Mouse (Mus musculus): Measurements from ENCODE around the gene Akr1d1. TPM values are rescaled to one million over a fixed set of nuclear protein-coding genes. Genes with fewer than 3 reads are reported as not detected.

Akr1d1 gene
- polyA plus RNA-seq, 1 experiment from 2014 or later = not detected

DNA sequence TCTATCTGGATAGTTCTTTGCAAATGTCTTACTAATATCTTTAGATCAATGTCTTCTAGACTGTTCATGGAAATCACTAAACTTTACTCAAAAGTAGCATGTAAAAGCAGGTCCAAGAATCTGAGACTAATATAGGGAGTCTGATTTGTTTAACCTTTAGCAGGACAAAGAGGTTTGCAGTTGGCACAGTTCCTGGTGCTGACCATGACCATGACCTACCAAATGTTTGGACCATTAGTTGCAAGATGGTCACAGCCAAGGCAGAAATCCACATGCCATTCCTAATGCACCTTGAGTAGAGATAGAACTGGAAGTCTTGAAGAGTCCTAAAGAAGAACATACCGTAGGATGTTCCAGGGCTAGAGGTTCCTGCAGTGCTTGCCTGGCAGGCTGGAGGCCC lies 37.4 kb downstream of the Akr1d1 start:
- no peak overlapping the region for H3K4me3 ChIP-seq (ENCODE audit: control insufficient read depth in 1 of 2, insufficient read depth in 1 of 2, low read depth in 1 of 2, low read length in 2 of 2)
- no peak for ATAC-seq (ENCODE audit: insufficient number of reproducible peaks, insufficient read depth, low FRiP score, low read depth)
- WGBS = 77% methylated on average over 1 of the region's 1 CpGs

GRCm38 (mm10) chr6:37571939-37572338 lies 42.0 kb downstream of the Akr1d1 start:
- H3K4me2 ChIP-seq (ENCODE audit: low read length) = no peak overlapping the region
- no peak overlapping the region for H3K4me3 ChIP-seq (ENCODE audit: control insufficient read depth in 1 of 2, insufficient read depth in 1 of 2, low read depth in 1 of 2, low read length in 2 of 2)
- no peak overlapping the region for H3K27ac ChIP-seq (replicated peaks in 1 of 2; ENCODE audit: control insufficient read depth in 1 of 2, insufficient read depth in 1 of 2, low read depth in 2 of 2, low read length in 2 of 2)
- 71% methylated on average over 1 of the region's 1 CpGs for WGBS
- H3K9me3 ChIP-seq (ENCODE audit: control insufficient read depth, low read length) = no peaks in the 10 kb centered on the region
- no peak for ATAC-seq (ENCODE audit: insufficient number of reproducible peaks, insufficient read depth, low FRiP score, low read depth)
- no peaks in the 10 kb centered on the region for H3K4me1 ChIP-seq (ENCODE audit: control insufficient read depth in 2 of 2, insufficient read depth in 2 of 2, low read length in 2 of 2)
- no peaks in the 10 kb centered on the region for H3K36me3 ChIP-seq (ENCODE audit: control insufficient read depth, insufficient read depth, low read length)
- no peaks in the 10 kb centered on the region for H3K27me3 ChIP-seq (ENCODE audit: control insufficient read depth, insufficient read depth, low read length)
- H3K9ac ChIP-seq (ENCODE audit: low read length) = no peak overlapping the region

More for the DNA sequence above, 37.4 kb downstream of the Akr1d1 start:
- Histone ChIP-seq H3K27me3 (ENCODE audit: control insufficient read depth, insufficient read depth, low read length) (no peaks in the 10 kb centered on the region), H3K27ac (replicated peaks in 1 of 2; ENCODE audit: control insufficient read depth in 1 of 2, insufficient read depth in 1 of 2, low read depth in 2 of 2, low read length in 2 of 2) (no peak overlapping the region), H3K9ac (ENCODE audit: low read length) (no peak overlapping the region), H3K4me1 (ENCODE audit: control insufficient read depth in 2 of 2, insufficient read depth in 2 of 2, low read length in 2 of 2) (no peaks in the 10 kb centered on the region), H3K36me3 (ENCODE audit: control insufficient read depth, insufficient read depth, low read length) (no peaks in the 10 kb centered on the region), H3K4me2 (ENCODE audit: low read length) (no peak overlapping the region), H3K9me3 (ENCODE audit: control insufficient read depth, low read length) (no peaks in the 10 kb centered on the region)

- H3K36me3 ChIP-seq (ENCODE audit: control insufficient read depth, insufficient read depth, low read length) = no peaks in the 10 kb centered on the region
- no peaks in the 10 kb centered on the region for H3K27me3 ChIP-seq (ENCODE audit: control insufficient read depth, insufficient read depth, low read length)
- H3K27ac ChIP-seq (replicated peaks in 1 of 2; ENCODE audit: control insufficient read depth in 1 of 2, insufficient read depth in 1 of 2, low read depth in 2 of 2, low read length in 2 of 2) = no peak overlapping the region
- no peak overlapping the region for H3K4me3 ChIP-seq (ENCODE audit: control insufficient read depth in 1 of 2, insufficient read depth in 1 of 2, low read depth in 1 of 2, low read length in 2 of 2)
- H3K4me1 ChIP-seq (ENCODE audit: control insufficient read depth in 2 of 2, insufficient read depth in 2 of 2, low read length in 2 of 2) = no peaks in the 10 kb centered on the region
- no peak for ATAC-seq (ENCODE audit: insufficient number of reproducible peaks, insufficient read depth, low FRiP score, low read depth)
- H3K9ac ChIP-seq (ENCODE audit: low read length) = no peak overlapping the region
- no peak overlapping the region for H3K4me2 ChIP-seq (ENCODE audit: low read length)
- WGBS = 56% methylated on average over 2 of the region's 2 CpGs
- no peaks in the 10 kb centered on the region for H3K9me3 ChIP-seq (ENCODE audit: control insufficient read depth, low read length)
These were observed 43.0 kb downstream of the Akr1d1 start for GRCm38 (mm10) chr6:37572935-37573334.

DNA sequence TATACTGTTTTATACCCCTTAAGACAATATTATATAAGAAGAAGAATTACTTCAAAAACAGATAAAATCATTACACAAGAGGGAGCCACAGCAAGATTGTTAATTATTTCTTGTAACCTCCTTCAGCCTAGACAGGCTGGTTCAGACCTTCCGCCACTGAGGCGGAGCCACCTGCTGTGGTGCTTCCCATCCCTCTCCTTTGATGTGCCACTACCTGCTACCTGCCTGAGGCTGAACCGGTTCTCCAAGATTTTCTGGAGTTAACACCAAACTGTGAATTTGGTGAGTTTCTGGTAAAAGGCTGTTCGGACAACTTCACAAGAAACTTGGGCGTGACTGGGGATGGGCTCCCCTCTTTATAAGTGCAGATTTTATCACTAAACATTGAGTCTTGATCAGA lies 50.5 kb downstream of the Akr1d1 start:
- no peaks in the 10 kb centered on the region for H3K27me3 ChIP-seq (ENCODE audit: control insufficient read depth, insufficient read depth, low read length)
- no peak for ATAC-seq (ENCODE audit: insufficient number of reproducible peaks, insufficient read depth, low FRiP score, low read depth)
- no peak overlapping the region for H3K4me2 ChIP-seq (ENCODE audit: low read length)
- 64% methylated on average over 5 of the region's 5 CpGs for WGBS
- no peaks in the 10 kb centered on the region for H3K36me3 ChIP-seq (ENCODE audit: control insufficient read depth, insufficient read depth, low read length)
- H3K27ac ChIP-seq (replicated peaks in 1 of 2; ENCODE audit: control insufficient read depth in 1 of 2, insufficient read depth in 1 of 2, low read depth in 2 of 2, low read length in 2 of 2) = no peak overlapping the region
- no peaks in the 10 kb centered on the region for H3K4me1 ChIP-seq (ENCODE audit: control insufficient read depth in 2 of 2, insufficient read depth in 2 of 2, low read length in 2 of 2)
- no peak overlapping the region for H3K9ac ChIP-seq (ENCODE audit: low read length)
- no peak overlapping the region for H3K4me3 ChIP-seq (ENCODE audit: control insufficient read depth in 1 of 2, insufficient read depth in 1 of 2, low read depth in 1 of 2, low read length in 2 of 2)
- H3K9me3 ChIP-seq (ENCODE audit: control insufficient read depth, low read length) = no peaks in the 10 kb centered on the region

DNA sequence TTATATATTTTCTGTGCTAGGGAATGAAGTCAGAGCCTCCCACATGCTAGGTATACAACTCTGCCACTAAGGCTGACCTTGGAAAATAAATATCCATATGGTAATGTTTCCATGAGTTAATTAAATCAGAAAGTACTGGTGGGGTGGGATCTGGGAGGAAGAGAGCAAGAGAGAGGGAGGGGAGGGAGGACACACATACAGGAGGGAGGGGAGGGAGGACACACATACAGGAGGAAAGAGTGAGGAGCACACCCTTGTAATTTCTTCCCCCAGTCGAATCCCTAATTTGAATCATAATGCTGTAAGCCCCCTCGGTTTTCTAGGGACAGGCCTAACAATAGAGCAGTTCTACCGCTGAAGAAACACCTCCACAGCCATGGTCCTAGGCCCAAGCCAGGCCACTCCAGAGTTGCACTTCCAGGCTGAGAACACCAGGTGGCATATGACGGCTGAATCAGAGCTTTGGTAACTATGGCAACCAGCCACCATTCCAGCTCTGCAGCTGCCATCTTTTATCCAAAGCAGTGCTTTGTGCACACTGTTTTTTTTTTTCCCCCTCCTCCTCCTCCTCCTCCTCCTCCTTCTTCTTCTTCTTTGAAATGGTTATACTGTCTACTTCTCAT lies 59.5 kb downstream of the Akr1d1 start:
- no peaks in the 10 kb centered on the region for H3K9me3 ChIP-seq (ENCODE audit: control insufficient read depth, low read length)
- no peak overlapping the region for H3K9ac ChIP-seq (ENCODE audit: low read length)
- H3K36me3 ChIP-seq (ENCODE audit: control insufficient read depth, insufficient read depth, low read length) = no peaks in the 10 kb centered on the region
- H3K27me3 ChIP-seq (ENCODE audit: control insufficient read depth, insufficient read depth, low read length) = no peaks in the 10 kb centered on the region
- H3K27ac ChIP-seq (replicated peaks in 1 of 2; ENCODE audit: control insufficient read depth in 1 of 2, insufficient read depth in 1 of 2, low read depth in 2 of 2, low read length in 2 of 2) = no peak overlapping the region
- peaks cover 2 to 8% of the 10 kb centered on the region in 2 experiments for H3K4me1 ChIP-seq (ENCODE audit: control insufficient read depth in 2 of 2, insufficient read depth in 2 of 2, low read length in 2 of 2)
- WGBS = 22% methylated on average over 4 of the region's 4 CpGs
- no peak overlapping the region for H3K4me3 ChIP-seq (ENCODE audit: control insufficient read depth in 1 of 2, insufficient read depth in 1 of 2, low read depth in 1 of 2, low read length in 2 of 2)
- ATAC-seq (ENCODE audit: insufficient number of reproducible peaks, insufficient read depth, low FRiP score, low read depth) = no peak
- no peak overlapping the region for H3K4me2 ChIP-seq (ENCODE audit: low read length)

- Histone ChIP-seq H3K36me3 (ENCODE audit: control insufficient read depth, insufficient read depth, low read length) (no peaks in the 10 kb centered on the region), H3K27me3 (ENCODE audit: control insufficient read depth, insufficient read depth, low read length) (no peaks in the 10 kb centered on the region), H3K4me3 (ENCODE audit: control insufficient read depth in 1 of 2, insufficient read depth in 1 of 2, low read depth in 1 of 2, low read length in 2 of 2) (no peak overlapping the region), H3K4me2 (ENCODE audit: low read length) (no peak overlapping the region), H3K9ac (ENCODE audit: low read length) (no peak overlapping the region), H3K9me3 (ENCODE audit: control insufficient read depth, low read length) (no peaks in the 10 kb centered on the region), H3K4me1 (ENCODE audit: control insufficient read depth in 2 of 2, insufficient read depth in 2 of 2, low read length in 2 of 2) (peaks cover 2 to 8% of the 10 kb centered on the region in 2 experiments), H3K27ac (replicated peaks in 1 of 2; ENCODE audit: control insufficient read depth in 1 of 2, insufficient read depth in 1 of 2, low read depth in 2 of 2, low read length in 2 of 2) (no peak overlapping the region)
- no peak for ATAC-seq (ENCODE audit: insufficient number of reproducible peaks, insufficient read depth, low FRiP score, low read depth)
- WGBS = 76% methylated on average over 6 of the region's 6 CpGs
These were observed 60.8 kb downstream of the Akr1d1 start for GRCm38 (mm10) chr6:37590800-37591199.

- 58% methylated on average over 19 of the region's 19 CpGs for WGBS
- Histone ChIP-seq H3K27me3 (ENCODE audit: control insufficient read depth, insufficient read depth, low read length) (no peaks in the 10 kb centered on the region), H3K4me3 (ENCODE audit: control insufficient read depth in 1 of 2, insufficient read depth in 1 of 2, low read depth in 1 of 2, low read length in 2 of 2) (no peak overlapping the region), H3K36me3 (ENCODE audit: control insufficient read depth, insufficient read depth, low read length) (no peaks in the 10 kb centered on the region), H3K9me3 (ENCODE audit: control insufficient read depth, low read length) (no peaks in the 10 kb centered on the region), H3K4me2 (ENCODE audit: low read length) (no peak overlapping the region), H3K27ac (replicated peaks in 1 of 2; ENCODE audit: control insufficient read depth in 1 of 2, insufficient read depth in 1 of 2, low read depth in 2 of 2, low read length in 2 of 2) (peak overlapping the region; percentile 29 to 67; a peak in 3 of 4 replicates), H3K9ac (ENCODE audit: low read length) (no peak overlapping the region), H3K4me1 (ENCODE audit: control insufficient read depth in 2 of 2, insufficient read depth in 2 of 2, low read length in 2 of 2) (peaks cover 2 to 8% of the 10 kb centered on the region in 2 experiments)
- ATAC-seq (ENCODE audit: insufficient number of reproducible peaks, insufficient read depth, low FRiP score, low read depth) = no peak
These were observed 62.4 kb downstream of the Akr1d1 start for GRCm38 (mm10) chr6:37592101-37593032.

Measured in heart, embryonic 14.5 days (tissue).